Mouse (Mus musculus) thymus, postnatal 14 days (tissue): Measurements from ENCODE around the gene Trim30b.
"Not testable (repeated sequence)": the region's sequence is repeated elsewhere in the genome, so short reads cannot be mapped to it uniquely, and the experiment has no call there.

ENCODE experiments used
- DNase-seq: peaks from one replicate; pipeline ENCODE4 v3.0.0; 2021

Gene Trim30b

GRCm38 (mm10) chr7:104369736-104370414 lies at the start of gene Trim30b:
Gene Trim30b (minus strand): TSS chr7:104369884.
- peak; percentile 45 for DNase-seq

- DNase-seq = no peak
Observed at GRCm38 (mm10) chr7:104404460-104404950, 34.8 kb upstream of the Trim30b start.

- no peak for DNase-seq
Observed at GRCm38 (mm10) chr7:104401140-104401539, 31.5 kb upstream of the Trim30b start.

- no peak for DNase-seq
Observed at GRCm38 (mm10) chr7:104400698-104401097, 31.0 kb upstream of the Trim30b start, which contains the start of gene Trim30c. Gene Trim30c (minus strand): TSS chr7:104400837.

GRCm38 (mm10) chr7:104398492-104398891 lies 28.8 kb upstream of the Trim30b start:
- no peak for DNase-seq

- no peak for DNase-seq
Observed at GRCm38 (mm10) chr7:104366339-104366738, 3.3 kb downstream of the Trim30b start.

- peak; percentile 4 for DNase-seq
Observed at GRCm38 (mm10) chr7:104353600-104353967, 16.1 kb downstream of the Trim30b start.

- DNase-seq = peak; percentile 80
Observed at GRCm38 (mm10) chr7:104352717-104353599, 16.7 kb downstream of the Trim30b start, which contains the start of gene Trim12c. Gene Trim12c (minus strand): TSS chr7:104353362.

GRCm38 (mm10) chr7:104348043-104348442 lies 21.6 kb downstream of the Trim30b start:
- not testable (repeated sequence) for DNase-seq

- not testable (repeated sequence) for DNase-seq
Observed at GRCm38 (mm10) chr7:104340744-104341143, 28.9 kb downstream of the Trim30b start.

- DNase-seq = not testable (repeated sequence)
Observed at GRCm38 (mm10) chr7:104335547-104335946, 34.1 kb downstream of the Trim30b start.

GRCm38 (mm10) chr7:104329171-104329570 lies 40.5 kb downstream of the Trim30b start, which contains the start of gene Trim34b:
Gene Trim34b (plus strand): TSS chr7:104329471.
- DNase-seq = not testable (repeated sequence)

- no peak for DNase-seq
Observed at GRCm38 (mm10) chr7:104322028-104322427, 47.7 kb downstream of the Trim30b start.

GRCm38 (mm10) chr7:104315369-104316080 lies 54.2 kb downstream of the Trim30b start, which contains the start of gene Trim12a:
Gene Trim12a (minus strand): TSS chr7:104315466.
- DNase-seq = not testable (repeated sequence)

- DNase-seq = peak; percentile 18
Observed at GRCm38 (mm10) chr7:104314796-104315353, 54.8 kb downstream of the Trim30b start.
